Mouse (Mus musculus) intestine, postnatal 0 days (tissue): ENCODE data around the gene Prpf6. TPM values are rescaled to one million over a fixed set of nuclear protein-coding genes. Genes with fewer than 3 reads are reported as not detected.
A peak's percentile ranks its signal among the peaks of the same experiment; 100 is the strongest.

ENCODE experiments used
- ATAC-seq: fragments of 200-750 bp; cut with Nextera tagmentation; 2 replicates; pipeline ENCODE4 v1.8.0; 2017; ENCODE audit warnings: mild to moderate bottlenecking, moderate TSS enrichment, moderate library complexity
- H3K27ac ChIP-seq: fragments of 300-500 bp; sonication (generic); 2 replicates; pipeline ENCODE4 v1.5.1; 2014; ENCODE audit warnings: mild to moderate bottlenecking, low read depth, low read length, moderate library complexity
- H3K27me3 ChIP-seq: fragments of 300-500 bp; sonication (generic); replicated peaks from 2 replicates; pipeline ENCODE4 v1.6.1; 2014; ENCODE audit warnings: low read length, mixed read lengths; ENCODE audit not compliant: control insufficient read depth, insufficient read depth
- H3K36me3 ChIP-seq: fragments of 300-500 bp; sonication (generic); 2 replicates; pipeline ENCODE4 v1.6.1; 2014; ENCODE audit warnings: mild to moderate bottlenecking, moderate library complexity; ENCODE audit not compliant: control insufficient read depth, insufficient read depth
- H3K4me1 ChIP-seq: fragments of 300-500 bp; sonication (generic); replicated peaks from 2 replicates; pipeline ENCODE4 v1.6.1; 2014; ENCODE audit warnings: antibody characterized with exemption, low read length, mixed read lengths; ENCODE audit not compliant: control insufficient read depth, insufficient read depth
- H3K4me2 ChIP-seq: fragments of 300-500 bp; sonication (generic); replicated peaks from 2 replicates; pipeline ENCODE4 v1.6.1; 2014; ENCODE audit warnings: low read depth, mild to moderate bottlenecking, moderate library complexity
- H3K4me3 ChIP-seq: fragments of 300-500 bp; sonication (generic); 2 replicates; pipeline ENCODE4 v1.5.1; 2014; ENCODE audit warnings: low read depth, low read length
- H3K9ac ChIP-seq: fragments of 300-500 bp; sonication (generic); 2 replicates; pipeline ENCODE4 v1.6.1; 2014; ENCODE audit warnings: mild to moderate bottlenecking, low read depth, low read length
- H3K9me3 ChIP-seq: fragments of 300-500 bp; sonication (generic); 2 replicates; pipeline ENCODE4 v1.6.1; 2016; ENCODE audit warnings: mixed run types; ENCODE audit not compliant: control insufficient read depth
- CTCF ChIP-seq: sonication (generic); IDR thresholded peaks from 2 replicates; pipeline ENCODE4 v1.5.1; 2016; ENCODE audit warnings: low read depth, mild to moderate bottlenecking, control low read depth, antibody characterized with exemption, moderate library complexity
- WGBS: fragments of 180-500 bp; shearing (Covaris S2); extraction: QIAGEN DNeasy Blood & Tissue Kit; methylation state at CpG from one replicate; pipeline ENCODE4 v1.1.7; 2014; 5-methylcytosine and 5-hydroxymethylcytosine counted together
- polyA plus RNA-seq: library from polyadenylated mRNA; unstranded; fragments of >200 nt; fragmentation: Nextera tagmentation; extraction: Ambion mirVana; gene quantifications from 2 replicates; pipeline ENCODE4 v1.2.1, GENCODE M21; 2015

Gene Prpf6
- 30.6 and 33.9 TPM in 2 replicates for polyA plus RNA-seq

GRCm38 (mm10) chr2:181591528-181592085, at the start of gene Prpf6:
Gene Prpf6 (plus strand): TSS chr2:181591868.
- no peaks in the 10 kb centered on the region for H3K27me3 ChIP-seq
- H3K4me3 ChIP-seq, result peak within 1 kb of the TSS; percentile 68
- no peak for TF ChIP-seq CTCF
- H3K27ac ChIP-seq, result peak within 1 kb of the TSS; percentile 91
- peaks cover 5% of the 10 kb centered on the region; the same call in 1 of the 2 replicates for H3K4me1 ChIP-seq
- whole genome bisulfite sequencing, result 6% methylated on average over 5 of the region's 5 CpGs
- H3K4me2 ChIP-seq, result peak within 1 kb of the TSS; percentile 82
- H3K36me3 ChIP-seq, result peaks cover 39% of the 10 kb centered on the region
- H3K9me3 ChIP-seq, result no peaks in the 10 kb centered on the region
- ATAC-seq, result peak; percentile 53
- peak within 1 kb of the TSS; percentile 91 for H3K9ac ChIP-seq

GRCm38 (mm10) chr2:181546142-181546541, 45.5 kb upstream of the Prpf6 start:
- H3K4me1 ChIP-seq, result no peaks in the 10 kb centered on the region
- H3K36me3 ChIP-seq, result peaks cover 50% of the 10 kb centered on the region
- H3K4me2 ChIP-seq, result no peak overlapping the region
- H3K9me3 ChIP-seq, result no peaks in the 10 kb centered on the region
- WGBS, result 94% methylated on average over 7 of the region's 7 CpGs
- H3K27me3 ChIP-seq, result no peaks in the 10 kb centered on the region
- no peak overlapping the region for H3K9ac ChIP-seq
- H3K4me3 ChIP-seq, result no peak overlapping the region
- H3K27ac ChIP-seq, result no peak overlapping the region
- no peak for TF ChIP-seq CTCF
- no peak for ATAC-seq

DNA sequence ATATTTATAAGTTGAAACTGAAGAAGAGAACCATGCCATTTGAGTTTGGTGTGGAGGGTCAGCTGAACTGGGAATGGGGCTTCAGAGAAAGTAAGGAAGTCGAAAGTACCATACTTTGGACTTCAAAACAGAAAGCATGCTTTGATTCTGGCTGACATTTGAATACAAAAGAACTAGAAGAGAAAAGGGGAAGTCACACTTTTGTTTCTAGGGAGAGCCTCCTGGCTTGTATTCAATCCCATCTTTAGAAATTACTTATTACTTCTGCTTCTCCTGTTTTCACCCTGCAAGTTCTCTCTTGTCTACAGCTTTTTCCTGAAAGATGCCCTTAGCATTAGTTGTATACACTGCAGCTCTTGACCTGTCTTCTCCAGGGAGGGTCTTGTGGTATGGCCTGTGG, 43.4 kb upstream of the Prpf6 start:
- Histone ChIP-seq H3K4me1 (no peaks in the 10 kb centered on the region), H3K9ac (no peak overlapping the region), H3K4me3 (no peak overlapping the region), H3K9me3 (no peaks in the 10 kb centered on the region), H3K36me3 (peaks cover 67% of the 10 kb centered on the region), H3K27ac (no peak overlapping the region; the same call in 1 of the 2 replicates), H3K4me2 (no peak overlapping the region), H3K27me3 (no peaks in the 10 kb centered on the region)
- no peak for ATAC-seq
- no peak for TF ChIP-seq CTCF
- 83% methylated on average over 1 of the region's 1 CpGs for WGBS

GRCm38 (mm10) chr2:181548682-181549081, 43.0 kb upstream of the Prpf6 start:
- WGBS, result 85% methylated on average over 5 of the region's 5 CpGs
- Histone ChIP-seq H3K36me3 (peaks cover 67% of the 10 kb centered on the region), H3K4me2 (no peak overlapping the region), H3K4me3 (no peak overlapping the region), H3K4me1 (no peaks in the 10 kb centered on the region), H3K27ac (no peak overlapping the region; the same call in 1 of the 2 replicates), H3K9ac (no peak overlapping the region), H3K9me3 (no peaks in the 10 kb centered on the region), H3K27me3 (no peaks in the 10 kb centered on the region)
- no peak for ATAC-seq
- no peak for TF ChIP-seq CTCF

DNA sequence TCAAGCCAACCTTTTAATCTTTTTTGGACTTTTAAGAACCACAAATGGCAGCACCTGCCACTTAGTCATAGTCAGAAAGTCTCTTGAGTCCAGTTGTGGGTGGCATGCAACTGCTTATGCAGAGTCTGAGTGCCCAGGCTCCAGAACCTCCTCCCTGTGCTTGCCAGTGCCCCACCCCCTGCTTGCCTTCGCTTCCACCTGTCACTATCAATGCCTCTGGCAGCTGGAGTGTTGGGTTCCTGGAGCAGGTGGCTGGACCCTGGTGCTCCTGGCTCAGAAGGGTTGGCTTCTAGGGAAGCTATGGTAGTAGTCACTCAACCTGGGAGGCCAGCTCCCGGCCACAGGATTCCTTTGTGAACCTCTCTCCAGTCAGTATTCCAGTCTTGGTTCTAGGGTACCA, 41.4 kb upstream of the Prpf6 start:
- no peaks in the 10 kb centered on the region for H3K4me1 ChIP-seq
- WGBS, result 79% methylated on average over 2 of the region's 2 CpGs
- peaks cover 67% of the 10 kb centered on the region for H3K36me3 ChIP-seq
- no peak overlapping the region for H3K4me2 ChIP-seq
- H3K27me3 ChIP-seq, result no peaks in the 10 kb centered on the region
- no peak for ATAC-seq
- no peaks in the 10 kb centered on the region for H3K9me3 ChIP-seq
- H3K27ac ChIP-seq, result no peak overlapping the region
- no peak overlapping the region for H3K4me3 ChIP-seq
- no peak overlapping the region for H3K9ac ChIP-seq
- no peak for TF ChIP-seq CTCF

GRCm38 (mm10) chr2:181553772-181554171, 37.9 kb upstream of the Prpf6 start:
- H3K9ac ChIP-seq, result no peak overlapping the region
- H3K9me3 ChIP-seq, result no peaks in the 10 kb centered on the region
- no peak overlapping the region for H3K4me2 ChIP-seq
- no peaks in the 10 kb centered on the region for H3K27me3 ChIP-seq
- H3K36me3 ChIP-seq, result peaks cover 40% of the 10 kb centered on the region
- ATAC-seq, result no peak
- no peak for TF ChIP-seq CTCF
- no peak overlapping the region for H3K4me3 ChIP-seq
- H3K4me1 ChIP-seq, result no peaks in the 10 kb centered on the region
- no peak overlapping the region for H3K27ac ChIP-seq
